Mouse (Mus musculus) olfactory bulb, adult 2 months (tissue): Measurements from ENCODE around the gene Tpk1. TPM values are rescaled to one million over a fixed set of nuclear protein-coding genes. Genes with fewer than 3 reads are reported as not detected.
"Not testable (repeated sequence)": the region's sequence is repeated elsewhere in the genome, so short reads cannot be mapped to it uniquely, and the experiment has no call there.

Experiments used
- H3K27ac ChIP-seq: fragments of 200-500 bp; 2 replicates; pipeline ENCODE4 v1.5.1; 2012; ENCODE audit warnings: low read depth, low read length; ENCODE audit not compliant: insufficient read depth
- H3K4me1 ChIP-seq: fragments of 200-500 bp; 2 replicates; pipeline ENCODE4 v1.6.1; 2012; ENCODE audit warnings: low read length; ENCODE audit not compliant: control insufficient read depth, insufficient read depth
- H3K4me3 ChIP-seq: fragments of 200-500 bp; 2 replicates; pipeline ENCODE4 v1.5.1; 2012; ENCODE audit warnings: mild to moderate bottlenecking, low read depth, low read length, moderate library complexity; ENCODE audit not compliant: insufficient read depth
- CTCF ChIP-seq: fragments of 200-500 bp; IDR thresholded peaks from 2 replicates; pipeline ENCODE4 v1.5.1; 2012; ENCODE audit warnings: low read depth, mild to moderate bottlenecking, low read length, moderate library complexity; ENCODE audit not compliant: insufficient read depth
- POLR2A ChIP-seq: fragments of 200-500 bp; IDR thresholded peaks from 2 replicates; pipeline ENCODE4 v1.6.1; 2012; ENCODE audit warnings: mild to moderate bottlenecking, low read depth, low read length, moderate library complexity; ENCODE audit not compliant: insufficient read depth
- WGBS: fragments of 180-500 bp; shearing (Covaris S2); methylation state at CpG from one replicate; pipeline ENCODE4 v1.1.7; 2018; 5-methylcytosine and 5-hydroxymethylcytosine counted together
- polyA plus RNA-seq: library from polyadenylated mRNA; stranded (reverse); fragments of >200 nt; gene quantifications from 2 replicates; pipeline ENCODE4 v1.2.4, GENCODE M21; 2012; ENCODE audit warnings: low replicate concordance; ENCODE audit not compliant: missing spikeins, insufficient read depth, insufficient read length

Gene Tpk1
- polyA plus RNA-seq, 1 experiment: not detected

- H3K4me1 ChIP-seq: no peaks in the 10 kb centered on the region
- H3K4me3 ChIP-seq: no peak overlapping the region
- TF ChIP-seq POLR2A (no peak), CTCF (no peak)
- 92% methylated on average over 2 of the region's 2 CpGs for WGBS
- H3K27ac ChIP-seq: no peak overlapping the region
These were observed 20.4 kb downstream of the Tpk1 start for GRCm38 (mm10) chr6:43645674-43646073.

GRCm38 (mm10) chr6:43645105-43645504, 21.0 kb downstream of the Tpk1 start:
- TF ChIP-seq CTCF (no peak), POLR2A (no peak)
- H3K4me3 ChIP-seq: no peak overlapping the region
- H3K27ac ChIP-seq: no peak overlapping the region
- WGBS: 77% methylated on average over 1 of the region's 1 CpGs
- no peaks in the 10 kb centered on the region for H3K4me1 ChIP-seq

- WGBS: 90% methylated on average over 6 of the region's 6 CpGs
These were observed 22.4 kb downstream of the Tpk1 start for GRCm38 (mm10) chr6:43643718-43644117.

GRCm38 (mm10) chr6:43642375-43642774, 23.7 kb downstream of the Tpk1 start:
- no peak overlapping the region for H3K4me3 ChIP-seq
- 60% methylated on average over 5 of the region's 5 CpGs for WGBS
- TF ChIP-seq CTCF (no peak), POLR2A (no peak)
- H3K27ac ChIP-seq: no peak overlapping the region
- no peaks in the 10 kb centered on the region for H3K4me1 ChIP-seq

More at GRCm38 (mm10) chr6:43643718-43644117, 22.4 kb downstream of the Tpk1 start:
- Histone ChIP-seq H3K27ac (no peak overlapping the region), H3K4me3 (no peak overlapping the region), H3K4me1 (no peaks in the 10 kb centered on the region)
- TF ChIP-seq POLR2A: no peak
- TF ChIP-seq CTCF: no peak

- no peak for TF ChIP-seq CTCF
- no peak for TF ChIP-seq POLR2A
- Histone ChIP-seq H3K4me1 (no peaks in the 10 kb centered on the region), H3K4me3 (no peak overlapping the region), H3K27ac (no peak overlapping the region)
These were observed 25.5 kb downstream of the Tpk1 start for GRCm38 (mm10) chr6:43640621-43641020.

GRCm38 (mm10) chr6:43638865-43639264, 27.2 kb downstream of the Tpk1 start:
- TF ChIP-seq POLR2A (no peak), CTCF (no peak)
- WGBS: 100% methylated on average over 1 of the region's 1 CpGs
- Histone ChIP-seq H3K4me1 (no peaks in the 10 kb centered on the region), H3K27ac (no peak overlapping the region), H3K4me3 (no peak overlapping the region)

GRCm38 (mm10) chr6:43638119-43638518, 28.0 kb downstream of the Tpk1 start:
- TF ChIP-seq CTCF (no peak), POLR2A (no peak)
- Histone ChIP-seq H3K4me3 (no peak overlapping the region), H3K4me1 (no peaks in the 10 kb centered on the region), H3K27ac (no peak overlapping the region)
- 91% methylated on average over 3 of the region's 3 CpGs for WGBS

- no peak for TF ChIP-seq POLR2A
- no peak for TF ChIP-seq CTCF
- 87% methylated on average over 11 of the region's 11 CpGs for WGBS
- Histone ChIP-seq H3K4me3 (no peak overlapping the region), H3K27ac (no peak overlapping the region), H3K4me1 (no peaks in the 10 kb centered on the region)
These were observed 29.0 kb downstream of the Tpk1 start for GRCm38 (mm10) chr6:43636980-43637638.

GRCm38 (mm10) chr6:43633308-43633963, 32.6 kb downstream of the Tpk1 start:
- no peak overlapping the region for H3K27ac ChIP-seq
- H3K4me3 ChIP-seq: no peak overlapping the region
- 92% methylated on average over 3 of the region's 3 CpGs for WGBS
- no peak for TF ChIP-seq CTCF
- no peak for TF ChIP-seq POLR2A
- H3K4me1 ChIP-seq: no peaks in the 10 kb centered on the region

GRCm38 (mm10) chr6:43632871-43633270, 33.2 kb downstream of the Tpk1 start:
- no peak for TF ChIP-seq POLR2A
- TF ChIP-seq CTCF: no peak
- no peaks in the 10 kb centered on the region for H3K4me1 ChIP-seq
- no peak overlapping the region for H3K4me3 ChIP-seq
- no peak overlapping the region for H3K27ac ChIP-seq

GRCm38 (mm10) chr6:43623448-43623847, 42.6 kb downstream of the Tpk1 start:
- H3K27ac ChIP-seq, H3K4me3 ChIP-seq, H3K4me1 ChIP-seq: not testable (repeated sequence)
- WGBS: 94% methylated on average over 6 of the region's 6 CpGs
